Mouse (Mus musculus) erythroblast, adult 5-6 weeks (primary cell): ENCODE measurements around the gene Nat8f1. TPM values are rescaled to one million over a fixed set of nuclear protein-coding genes. Genes with fewer than 3 reads are reported as not detected.

Source experiments
- total RNA-seq, 2 experiments: library from RNA; stranded (forward) in 1 of 2; stranded (reverse) in 1 of 2; fragments of 150-400 nt in 1 of 2; fragments of 200-764, 138-1000 nt in 1 of 2; gene quantifications; 2 replicates each; pipeline versions ENCODE4 v1.2.3 to v1.2.4; 2015 to 2017; ENCODE audit warnings: low replicate concordance in 2 of 2

Gene Nat8f1
- total RNA-seq, 2 experiments from 2014 or later, result 4.8 TPM; not detected in 1

Other genes with a start within 250 kb of the Nat8f1 start
- not detected in 2 replicates for gene Nat8f7, start 202.5 kb downstream of the Nat8f1 start, total RNA-seq (2015; ENCODE audit: low replicate concordance)
- gene Nat8f7, start 202.5 kb downstream of the Nat8f1 start, total RNA-seq (2017; ENCODE audit: low replicate concordance), result not detected in 2 replicates
- not detected in 2 replicates for gene Nat8f3, start 149.9 kb downstream of the Nat8f1 start, total RNA-seq (2015; ENCODE audit: low replicate concordance)
- not detected in 2 replicates for gene Nat8f3, start 149.9 kb downstream of the Nat8f1 start, total RNA-seq (2017; ENCODE audit: low replicate concordance)
- not detected in 2 replicates for gene Nat8f6, start 94.7 kb downstream of the Nat8f1 start, total RNA-seq (2015; ENCODE audit: low replicate concordance)
- gene Nat8f6, start 94.7 kb downstream of the Nat8f1 start, total RNA-seq (2017; ENCODE audit: low replicate concordance), result 1.3 TPM in 1 of 2 replicates, not detected in the other
- not detected in 2 replicates for gene Nat8f5, start 94.7 kb downstream of the Nat8f1 start, total RNA-seq (2015; ENCODE audit: low replicate concordance)
- not detected in 2 replicates for gene Nat8f5, start 94.7 kb downstream of the Nat8f1 start, total RNA-seq (2017; ENCODE audit: low replicate concordance)
- not detected in 2 replicates for gene Nat8, start 83.6 kb downstream of the Nat8f1 start, total RNA-seq (2015; ENCODE audit: low replicate concordance)
- not detected in 2 replicates for gene Nat8, start 83.6 kb downstream of the Nat8f1 start, total RNA-seq (2017; ENCODE audit: low replicate concordance)
- not detected in 2 replicates for gene Nat8f2, start 46.5 kb downstream of the Nat8f1 start, total RNA-seq (2015; ENCODE audit: low replicate concordance)
- gene Nat8f2, start 46.5 kb downstream of the Nat8f1 start, total RNA-seq (2017; ENCODE audit: low replicate concordance), result not detected in 2 replicates
- not detected in 2 replicates for gene Nat8f4, start 10.8 kb downstream of the Nat8f1 start, total RNA-seq (2015; ENCODE audit: low replicate concordance)
- gene Nat8f4, start 10.8 kb downstream of the Nat8f1 start, total RNA-seq (2017; ENCODE audit: low replicate concordance), result 0.56 TPM in 1 of 2 replicates, not detected in the other
- 7.3 and 10.4 TPM in 2 replicates for gene Tprkb, start 3.8 kb downstream of the Nat8f1 start, total RNA-seq (2015; ENCODE audit: low replicate concordance)
- 4.3 and 11.9 TPM in 2 replicates for gene Tprkb, start 3.8 kb downstream of the Nat8f1 start, total RNA-seq (2017; ENCODE audit: low replicate concordance)
- gene Dusp11, start 46.0 kb upstream of the Nat8f1 start, total RNA-seq (2015; ENCODE audit: low replicate concordance), result 64.8 and 77.0 TPM in 2 replicates
- 34.7 and 35.2 TPM in 2 replicates for gene Dusp11, start 46.0 kb upstream of the Nat8f1 start, total RNA-seq (2017; ENCODE audit: low replicate concordance)
- gene Figla, start 100.5 kb upstream of the Nat8f1 start, total RNA-seq (2015; ENCODE audit: low replicate concordance), result not detected in 2 replicates
- gene Figla, start 100.5 kb upstream of the Nat8f1 start, total RNA-seq (2017; ENCODE audit: low replicate concordance), result not detected in 2 replicates
- gene Add2, start 113.0 kb upstream of the Nat8f1 start, total RNA-seq (2015; ENCODE audit: low replicate concordance), result 126 and 151 TPM in 2 replicates
- 256 and 310 TPM in 2 replicates for gene Add2, start 113.0 kb upstream of the Nat8f1 start, total RNA-seq (2017; ENCODE audit: low replicate concordance)